Mouse (Mus musculus) adrenal gland (tissue): ENCODE results near the gene Fam151b.

Experiments
- intact Hi-C: fragments of 180-260 bp; cut with DNase I; formaldehyde crosslinking; loops from one replicate; pipeline ENCODE4 v1.15.1; 2025
- long read RNA-seq, 2 experiments: library from polyadenylated mRNA; unstranded; transcript quantifications; one replicate each; pipeline ENCODE4 v2.0.0; 2020; ENCODE audit warnings: borderline replicate concordance in 1 of 2; ENCODE audit not compliant: insufficient replicate concordance in 1 of 2

The Fam151b gene
- long read RNA-seq, experiment 1, result 0 reads
- long read RNA-seq, experiment 2, result 0 reads

DNA sequence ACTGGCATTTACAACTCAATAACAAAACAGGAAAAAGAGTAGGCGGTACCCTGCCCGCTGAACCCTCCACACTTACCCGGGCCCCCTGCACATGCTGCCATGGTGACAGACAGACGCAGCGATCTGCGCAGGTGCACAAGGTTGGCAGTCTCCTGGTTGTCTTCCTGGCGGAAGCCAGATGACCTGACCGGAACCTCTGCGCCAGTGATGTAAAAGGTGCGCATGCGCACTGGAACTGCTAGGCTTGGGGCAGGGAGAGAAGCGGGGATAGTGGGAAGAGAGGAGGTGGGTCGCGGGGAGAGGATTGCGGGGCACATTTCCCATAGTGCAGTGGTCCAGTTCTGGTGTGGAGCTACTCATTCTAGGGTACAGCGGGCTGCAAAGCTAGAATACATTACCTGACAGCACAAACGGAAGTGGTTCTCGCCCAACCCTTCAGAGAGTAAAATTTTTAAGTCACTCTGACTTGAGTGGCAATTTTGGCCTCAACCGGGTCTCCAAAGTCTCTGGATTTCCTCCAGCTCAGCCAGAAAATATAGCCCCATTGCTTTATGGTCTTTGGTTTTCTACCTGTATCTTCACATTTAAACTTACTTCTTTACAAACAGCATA lies at the start of gene Fam151b:
Gene Fam151b, minus strand, starts transcription at position 164 of the 612 bp plus-strand sequence.
- intact Hi-C loops, result loop anchor here (2.0 kb wide), 1 partner anchor 127 kb away; no protein-coding TSS in a partner anchor

- intact Hi-C loops, result no loop called here
These were observed 48.4 kb upstream of the Fam151b start for GRCm38 (mm10) chr13:92532216-92532615.

GRCm38 (mm10) chr13:92531237-92531636 lies 47.4 kb upstream of the Fam151b start:
- intact Hi-C loops, result no loop called here

- intact Hi-C loops, result no loop called here
These were observed 47.0 kb upstream of the Fam151b start, which contains the start of gene Zfyve16 for GRCm38 (mm10) chr13:92530721-92531211. Zfyve16 (minus strand) TSS chr13:92530868.

DNA sequence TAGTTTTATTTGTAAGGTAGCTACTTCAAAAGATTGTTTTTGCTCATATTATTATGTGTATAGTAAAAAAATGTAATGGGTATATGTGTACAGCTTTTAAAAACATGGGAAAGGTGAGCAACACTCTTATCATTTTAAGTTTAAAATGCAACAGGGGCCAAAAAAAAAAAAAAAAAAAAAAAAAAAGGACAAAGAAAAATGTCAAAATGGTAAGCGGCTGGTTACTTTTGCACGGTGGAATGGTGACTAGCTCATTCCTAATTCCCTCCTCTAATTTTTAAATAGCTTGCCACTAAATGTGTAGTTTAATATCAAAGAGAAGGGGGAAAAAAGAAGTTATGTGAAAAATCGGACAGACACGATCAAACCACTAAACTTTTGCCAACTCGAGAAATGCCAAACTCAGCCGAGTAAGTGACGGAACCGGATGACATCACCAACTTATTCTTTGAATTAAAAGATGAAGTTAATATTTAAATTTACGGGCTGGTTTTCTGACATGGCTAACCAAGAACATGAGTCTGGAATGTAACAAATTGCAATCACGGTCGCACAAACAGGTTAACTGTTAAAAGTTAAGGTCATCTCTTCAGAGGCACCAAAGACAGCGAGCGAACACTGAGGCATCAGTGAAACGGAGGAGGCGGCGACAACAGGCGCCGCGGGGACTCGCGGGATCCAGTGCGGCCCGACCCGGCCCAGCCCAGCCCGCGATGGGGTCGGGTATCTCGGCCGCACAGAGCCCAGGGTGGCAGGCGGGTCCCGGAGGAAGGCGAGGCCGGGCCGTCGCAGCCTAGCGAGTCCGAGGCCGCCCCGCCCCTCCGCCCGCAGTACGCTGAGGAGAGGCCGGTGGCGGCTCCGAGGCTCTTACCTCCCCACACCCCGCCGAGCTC lies 46.3 kb upstream of the Fam151b start:
- intact Hi-C loops, result no loop called here

DNA sequence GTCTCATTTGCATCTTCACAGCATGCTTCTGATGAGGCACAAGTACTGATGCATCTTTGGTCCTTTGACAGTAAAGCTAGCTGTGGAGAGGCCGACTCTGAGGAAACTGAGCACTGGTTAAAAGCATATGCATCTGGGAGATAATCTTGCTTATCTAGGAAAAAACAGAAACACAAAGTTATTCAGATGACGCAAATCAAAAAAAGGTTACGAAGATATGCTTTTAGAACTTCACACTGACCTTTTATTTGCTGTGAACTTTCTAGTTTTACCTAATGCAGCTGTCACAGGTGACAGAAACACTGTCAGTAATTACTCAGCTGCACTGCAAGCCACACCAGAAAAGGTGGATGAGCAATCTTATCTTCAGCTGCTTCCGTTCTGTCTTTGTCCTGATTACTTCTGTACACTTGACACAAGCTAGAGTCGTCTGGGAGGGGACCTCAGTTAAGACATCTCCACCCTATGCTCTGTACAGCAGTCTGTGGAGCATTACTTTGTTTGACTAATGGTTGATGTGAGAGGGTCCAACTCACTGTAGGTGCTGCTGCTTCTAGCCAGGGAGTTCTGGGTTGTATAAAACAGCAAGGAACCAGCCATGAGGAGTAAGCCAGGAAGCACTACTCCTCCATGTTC lies 39.5 kb upstream of the Fam151b start:
- intact Hi-C loops, result no loop called here

GRCm38 (mm10) chr13:92504871-92505270 lies 21.1 kb upstream of the Fam151b start:
- intact Hi-C loops, result no loop called here

- intact Hi-C loops, result no loop called here
These were observed 8.1 kb upstream of the Fam151b start for GRCm38 (mm10) chr13:92491923-92492322.

DNA sequence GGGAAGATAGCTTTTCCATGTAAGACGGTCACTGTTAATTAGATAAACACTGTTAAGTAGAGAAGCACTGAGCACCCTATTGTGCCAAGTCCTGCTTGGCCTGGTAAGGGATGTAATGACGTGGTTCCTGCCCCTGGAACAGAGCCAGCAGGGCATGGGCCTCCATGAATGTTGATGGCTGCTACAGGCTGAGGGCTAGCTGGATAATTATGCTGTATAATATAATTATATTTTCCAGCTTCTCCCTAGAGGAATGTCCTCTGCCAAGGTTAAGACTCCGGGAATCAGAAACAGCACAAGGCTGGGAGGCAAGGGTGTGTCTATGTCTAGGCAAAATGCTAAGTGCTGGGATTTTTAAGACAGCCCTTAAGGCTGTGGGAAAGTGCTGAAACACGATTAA lies 7.0 kb upstream of the Fam151b start:
- intact Hi-C loops, result no loop called here

DNA sequence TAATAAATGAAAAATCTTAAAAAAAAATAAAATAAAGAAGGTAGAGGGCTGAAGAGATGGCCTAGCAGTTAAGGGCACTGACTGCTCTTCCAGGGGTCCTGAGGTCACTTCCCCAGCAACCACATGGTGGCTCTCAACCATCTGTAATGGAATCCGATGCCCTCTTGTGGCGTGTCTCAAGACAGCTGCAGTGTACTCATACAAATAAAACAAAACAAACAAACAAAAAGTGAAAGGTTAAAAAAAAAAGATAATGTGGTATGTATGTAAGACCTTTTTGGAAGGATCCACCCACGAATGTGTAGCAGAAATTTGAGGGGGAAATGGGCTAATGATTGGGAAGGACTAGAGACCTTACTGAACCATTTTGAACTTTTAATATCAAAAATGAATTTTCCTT lies 467 bp downstream of the Fam151b start:
- intact Hi-C loops, result loop anchor here (2.0 kb wide), 1 partner anchor 127 kb away; no protein-coding TSS in a partner anchor

- intact Hi-C loops, result loop anchor here (10.0 kb wide), 1 partner anchor 555 kb away; no protein-coding TSS in a partner anchor
These were observed 13.7 kb downstream of the Fam151b start for GRCm38 (mm10) chr13:92470151-92470550.

GRCm38 (mm10) chr13:92469381-92469780 lies 14.4 kb downstream of the Fam151b start:
- intact Hi-C loops, result no loop called here

DNA sequence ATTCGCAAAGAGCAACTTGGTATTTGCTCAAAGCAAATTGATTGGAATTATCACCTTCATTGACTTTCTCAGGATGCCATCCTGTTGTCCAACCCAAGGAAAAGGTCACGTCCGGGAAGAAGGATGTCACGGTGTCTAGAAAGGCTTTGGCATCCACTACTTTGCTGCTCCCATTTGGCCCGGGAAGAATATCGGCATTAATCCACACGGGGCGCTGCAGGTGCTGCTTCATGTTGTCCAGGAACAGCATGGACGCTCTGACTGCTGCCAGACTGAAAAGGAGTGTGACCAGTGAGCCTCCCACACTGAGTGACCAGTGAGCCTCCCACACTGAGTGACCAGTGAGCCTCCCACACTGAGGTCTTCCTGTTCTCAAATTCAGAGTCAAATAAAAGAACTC lies 15.9 kb downstream of the Fam151b start:
- intact Hi-C loops, result no loop called here

GRCm38 (mm10) chr13:92464698-92465097 lies 19.1 kb downstream of the Fam151b start:
- intact Hi-C loops, result no loop called here

DNA sequence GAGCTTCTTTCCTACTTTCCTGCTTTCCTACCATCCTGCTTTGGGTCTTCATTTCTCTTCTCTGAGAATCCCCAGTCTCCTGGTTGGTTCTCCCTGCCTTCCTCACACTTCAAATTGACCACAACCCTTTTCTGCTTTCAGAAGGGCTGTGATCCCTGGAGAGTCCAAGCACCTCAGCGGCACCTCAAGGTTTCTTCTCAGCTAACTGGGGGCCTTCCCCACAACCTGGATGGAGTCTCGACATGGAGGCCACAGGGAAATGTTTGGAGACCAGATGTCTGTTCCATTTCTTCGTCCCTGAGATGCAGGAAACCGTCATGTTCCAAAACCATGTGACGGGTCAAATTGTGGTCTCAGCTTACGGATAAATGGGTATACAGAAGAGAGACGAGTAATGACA lies 36.9 kb downstream of the Fam151b start:
- intact Hi-C loops, result no loop called here

DNA sequence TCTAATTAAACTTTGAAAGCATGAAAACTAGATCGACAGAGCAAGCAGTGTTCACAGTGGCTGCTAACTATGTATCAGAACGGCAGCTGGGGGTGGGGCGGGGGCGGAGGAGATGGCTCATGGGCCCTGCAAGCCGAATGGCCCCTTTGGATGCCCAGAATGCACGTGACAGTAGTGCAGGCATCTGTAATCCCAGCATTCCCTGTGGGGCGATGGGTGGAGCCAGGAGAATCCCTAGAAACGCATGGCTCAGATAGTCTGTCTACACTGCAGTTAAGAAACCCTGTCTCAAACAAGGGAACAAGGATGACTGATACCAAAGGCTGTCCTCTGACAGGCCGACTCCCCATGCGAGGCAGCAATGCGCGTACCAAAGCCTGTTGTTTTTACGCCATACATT lies 43.5 kb downstream of the Fam151b start:
- intact Hi-C loops, result no loop called here

DNA sequence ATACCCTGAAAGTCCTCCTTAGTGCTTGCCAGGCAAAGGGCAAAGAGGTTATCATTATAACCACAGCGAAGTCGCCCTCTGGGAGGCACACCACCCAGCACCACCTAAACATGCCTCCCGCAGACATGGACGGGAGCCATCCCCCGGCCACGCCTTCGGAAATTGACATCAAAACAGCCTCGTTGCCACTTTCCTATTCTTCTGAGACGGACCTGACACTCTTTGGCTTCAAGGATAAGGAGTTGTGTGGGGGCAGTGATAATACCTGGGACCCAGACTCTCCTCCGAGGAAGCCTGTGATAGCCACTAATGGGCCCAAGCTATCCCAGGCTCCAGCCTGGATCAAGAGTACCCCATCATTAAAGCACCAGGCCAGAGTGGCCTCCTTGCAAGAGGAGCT lies 45.2 kb downstream of the Fam151b start:
- intact Hi-C loops, result no loop called here

DNA sequence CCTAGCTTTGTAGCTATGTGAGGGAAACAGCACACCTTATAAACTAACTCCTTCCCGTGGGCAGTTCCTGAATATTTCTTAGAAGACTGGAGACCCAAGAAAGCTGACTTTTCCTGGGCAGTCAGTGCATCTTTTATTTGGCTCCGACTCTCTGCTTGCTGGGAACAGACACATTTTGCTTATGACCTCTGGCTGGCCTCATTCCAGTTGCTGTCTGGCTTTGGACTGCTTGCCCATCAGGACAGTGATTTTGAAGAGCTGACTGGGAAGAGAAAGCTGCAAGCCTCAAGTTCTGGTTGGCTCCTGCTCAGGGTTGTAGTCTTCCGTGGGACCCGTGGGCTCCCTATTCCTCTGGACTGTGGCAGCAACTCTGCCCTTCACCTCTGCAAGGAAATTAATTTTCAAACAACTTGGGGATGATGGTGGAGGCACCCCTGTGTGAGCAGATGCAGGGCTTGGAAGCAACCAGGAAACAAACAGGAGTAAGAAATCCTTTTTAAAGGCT lies 56.4 kb downstream of the Fam151b start:
- intact Hi-C loops, result no loop called here

DNA sequence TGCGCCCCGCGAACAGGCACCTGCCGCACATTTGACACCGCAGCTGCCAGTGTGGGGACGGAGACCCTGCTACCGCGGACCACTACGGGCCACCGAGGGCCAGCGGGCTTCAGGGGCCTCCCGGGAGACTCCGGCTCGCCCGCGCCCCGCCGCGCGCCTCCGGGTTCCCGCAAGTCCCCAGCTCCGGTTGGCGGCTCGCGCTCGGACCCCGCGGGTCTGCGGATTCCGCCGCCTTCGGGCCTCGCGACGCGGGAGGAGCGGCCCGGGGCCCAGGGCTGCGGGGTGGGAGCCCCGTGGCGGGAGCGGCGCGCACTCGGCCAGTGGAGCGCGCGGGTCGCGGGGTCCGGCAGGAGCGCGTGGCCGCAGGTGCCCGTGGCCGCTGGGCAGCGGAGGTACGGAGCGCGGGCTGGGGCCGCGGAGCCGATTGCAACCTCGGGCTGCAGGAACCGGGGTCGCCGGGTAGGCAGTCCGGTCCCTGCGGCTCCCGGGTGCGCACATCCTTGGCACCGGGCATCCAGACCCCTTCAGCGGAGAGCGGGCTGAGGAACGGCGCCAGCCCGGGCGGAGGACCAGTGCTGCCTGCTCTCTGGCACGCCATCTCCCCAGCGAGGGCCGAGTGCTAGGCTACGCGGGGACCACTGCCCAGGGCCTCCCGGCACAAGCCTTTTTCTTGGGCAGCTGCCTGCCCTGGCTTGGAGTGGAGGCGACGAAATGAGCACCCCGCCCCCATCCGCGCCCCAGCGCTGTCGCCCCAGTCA lies 57.3 kb downstream of the Fam151b start:
- intact Hi-C loops, result no loop called here

DNA sequence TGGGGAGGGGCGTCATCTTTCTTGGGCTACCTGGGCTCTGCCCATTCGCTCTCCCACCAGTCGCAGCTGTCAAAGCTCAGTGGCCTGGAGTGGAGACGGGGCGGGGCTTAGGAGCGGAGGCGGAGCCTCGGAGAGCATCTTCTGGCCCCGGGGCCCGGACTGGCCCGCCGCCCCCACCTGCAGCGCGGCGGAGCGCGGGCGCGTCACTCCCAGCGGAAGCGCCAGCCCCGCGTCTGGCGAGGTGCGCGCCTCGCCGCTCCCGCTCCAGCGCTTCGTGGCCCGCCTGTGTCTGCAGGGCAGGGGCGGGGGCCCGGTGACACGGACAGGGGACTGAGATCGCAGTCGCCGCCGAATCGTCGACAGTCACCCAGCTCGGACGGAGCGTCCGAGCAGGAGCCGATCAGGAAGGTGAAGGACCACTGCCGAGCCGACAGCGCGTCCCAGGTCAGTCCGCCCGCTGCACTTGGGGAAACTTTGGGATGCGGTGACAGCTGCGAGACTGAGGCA lies 58.0 kb downstream of the Fam151b start, which contains the start of gene Ankrd34b:
Gene Ankrd34b, plus strand, starts transcription at position 139 of the 507 bp plus-strand sequence.
- intact Hi-C loops, result no loop called here
